Mouse (Mus musculus) left cerebral cortex, adult 8-10 months (tissue): ENCODE data around the gene Sap30bp. TPM values are rescaled to one million over a fixed set of nuclear protein-coding genes. Genes with fewer than 3 reads are reported as not detected.

ENCODE experiments used
- DNase-seq, 2 experiments: peaks; one replicate each; pipeline ENCODE4 v3.0.0; 2022; ENCODE audit warnings: low spot score in 2 of 2
- total RNA-seq, 4 experiments: library from RNA; stranded (reverse); gene quantifications; 2 replicates each; pipeline ENCODE4 v1.2.4; 2022

Gene Sap30bp
- total RNA-seq, 4 experiments from 2014 or later = 42.0 to 61.0 (median 55.7) TPM

DNA sequence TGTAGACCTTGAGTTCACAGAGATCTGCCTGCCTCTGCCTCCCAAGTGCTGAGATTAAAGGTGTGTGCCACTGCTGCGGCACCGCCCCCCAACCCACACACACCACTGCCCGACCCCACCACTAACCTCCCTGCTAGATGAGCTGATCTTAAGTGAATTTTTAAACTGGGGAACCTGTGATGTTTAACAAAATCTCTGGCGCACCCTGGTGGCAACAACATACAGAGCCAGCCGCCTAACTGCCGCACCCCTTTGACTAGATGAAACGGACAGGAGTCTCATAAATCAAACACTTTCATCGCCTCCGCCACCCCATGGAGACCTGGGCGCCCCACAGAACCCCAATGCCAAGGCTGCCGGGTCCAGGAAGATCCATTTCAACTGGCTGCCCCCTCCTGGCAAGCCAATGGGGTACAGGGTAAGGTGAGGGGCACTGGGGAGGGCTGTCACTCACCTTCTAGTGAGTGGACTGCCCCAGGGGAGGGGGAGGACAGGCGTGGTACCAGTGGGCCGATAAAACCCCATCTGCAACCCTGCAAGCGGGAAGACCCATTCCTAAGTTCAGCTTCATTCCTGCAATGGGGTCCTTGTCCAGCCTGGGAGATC is 66.6 kb downstream of the Sap30bp start:
- DNase-seq = peak in 1 of 2 experiments; percentile 55

DNA sequence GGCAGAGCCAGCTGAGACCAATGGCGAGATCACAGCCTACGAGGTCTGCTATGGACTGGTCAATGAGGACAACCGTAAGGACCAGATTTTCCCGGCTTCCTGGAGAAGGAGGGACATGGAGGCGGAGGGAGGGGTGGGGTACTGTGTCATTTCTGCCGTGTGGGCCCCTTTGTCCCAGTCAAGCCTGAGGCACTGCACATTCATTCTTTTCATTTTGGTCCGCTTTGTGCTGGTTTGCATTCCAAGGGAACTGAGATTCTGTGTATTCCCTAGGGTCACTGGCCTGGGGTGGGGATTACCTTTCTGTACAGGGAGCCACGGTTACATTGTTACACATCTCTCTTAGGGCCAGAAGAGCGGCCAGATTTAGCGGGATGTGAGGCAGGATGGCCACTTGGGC is 67.5 kb downstream of the Sap30bp start:
- no peak for DNase-seq

DNA sequence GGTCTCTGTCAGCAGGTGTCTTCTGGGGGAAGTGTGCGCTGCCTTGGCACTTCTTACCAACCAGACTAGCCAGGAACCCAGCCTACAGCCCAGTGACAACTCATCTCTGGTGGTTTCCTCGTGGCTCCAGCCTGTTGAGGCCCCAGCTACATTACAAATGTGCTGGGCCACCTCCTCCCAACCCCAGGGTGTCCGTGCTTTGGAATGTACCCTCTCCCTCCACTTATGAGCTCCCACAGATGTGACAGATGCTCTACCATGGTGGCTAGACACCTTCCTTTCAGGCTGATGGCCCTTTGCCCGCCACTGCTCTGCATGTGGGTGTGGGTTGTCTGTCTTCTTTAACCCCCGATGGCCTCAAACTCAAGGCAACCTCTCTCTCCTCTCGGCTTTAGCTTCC is 68.6 kb downstream of the Sap30bp start:
- DNase-seq = no peak

DNA sequence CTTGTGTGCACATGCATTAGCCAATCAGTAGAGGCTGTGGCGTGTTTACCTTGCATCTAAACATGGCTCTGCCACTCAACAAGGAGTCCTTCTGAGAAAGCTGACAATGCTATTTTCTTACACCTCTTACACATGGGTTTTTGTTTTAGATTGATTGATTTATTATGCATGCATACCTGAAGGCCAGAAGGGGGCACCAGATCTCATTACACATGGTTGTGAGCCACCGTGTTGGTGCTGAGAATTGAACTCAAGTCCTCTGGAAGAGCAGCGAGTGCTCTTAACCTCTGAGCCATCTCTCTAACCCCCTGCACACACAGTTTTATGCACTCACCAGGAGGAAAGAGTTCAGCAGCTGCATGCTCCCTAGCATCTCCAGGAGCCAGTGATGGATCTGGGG is 69.8 kb downstream of the Sap30bp start:
- DNase-seq = no peak

DNA sequence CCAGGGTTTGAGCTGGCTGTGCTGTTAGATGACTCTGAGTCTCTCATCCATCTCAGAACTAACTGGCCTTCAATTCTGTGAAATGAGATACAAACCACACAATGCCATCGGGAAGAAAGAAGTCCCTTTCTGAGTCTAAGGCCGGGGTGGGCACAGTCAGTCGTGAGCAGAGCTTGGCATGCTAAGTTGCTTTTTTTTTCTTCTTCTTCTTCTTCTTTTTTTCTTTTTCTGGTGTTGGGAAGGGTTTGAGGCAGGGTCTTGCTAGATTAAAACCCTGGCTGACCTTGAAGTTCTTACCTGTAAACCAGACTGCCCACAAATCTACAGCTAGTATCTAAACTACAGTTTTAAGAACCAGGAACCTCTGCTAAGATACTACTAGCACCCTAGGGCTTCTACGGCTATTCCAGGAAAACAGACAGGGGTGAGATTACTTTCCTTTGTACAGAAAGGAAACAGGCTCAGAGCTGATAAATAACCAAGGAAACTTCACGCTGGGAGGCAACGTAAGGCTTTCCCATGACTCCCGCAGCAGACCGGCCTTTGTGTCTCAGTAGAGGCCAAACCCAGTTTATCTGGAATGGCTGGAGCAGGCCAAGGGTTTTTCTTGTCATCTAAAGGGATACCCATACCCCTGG is 71.2 kb downstream of the Sap30bp start:
- no peak for DNase-seq

DNA sequence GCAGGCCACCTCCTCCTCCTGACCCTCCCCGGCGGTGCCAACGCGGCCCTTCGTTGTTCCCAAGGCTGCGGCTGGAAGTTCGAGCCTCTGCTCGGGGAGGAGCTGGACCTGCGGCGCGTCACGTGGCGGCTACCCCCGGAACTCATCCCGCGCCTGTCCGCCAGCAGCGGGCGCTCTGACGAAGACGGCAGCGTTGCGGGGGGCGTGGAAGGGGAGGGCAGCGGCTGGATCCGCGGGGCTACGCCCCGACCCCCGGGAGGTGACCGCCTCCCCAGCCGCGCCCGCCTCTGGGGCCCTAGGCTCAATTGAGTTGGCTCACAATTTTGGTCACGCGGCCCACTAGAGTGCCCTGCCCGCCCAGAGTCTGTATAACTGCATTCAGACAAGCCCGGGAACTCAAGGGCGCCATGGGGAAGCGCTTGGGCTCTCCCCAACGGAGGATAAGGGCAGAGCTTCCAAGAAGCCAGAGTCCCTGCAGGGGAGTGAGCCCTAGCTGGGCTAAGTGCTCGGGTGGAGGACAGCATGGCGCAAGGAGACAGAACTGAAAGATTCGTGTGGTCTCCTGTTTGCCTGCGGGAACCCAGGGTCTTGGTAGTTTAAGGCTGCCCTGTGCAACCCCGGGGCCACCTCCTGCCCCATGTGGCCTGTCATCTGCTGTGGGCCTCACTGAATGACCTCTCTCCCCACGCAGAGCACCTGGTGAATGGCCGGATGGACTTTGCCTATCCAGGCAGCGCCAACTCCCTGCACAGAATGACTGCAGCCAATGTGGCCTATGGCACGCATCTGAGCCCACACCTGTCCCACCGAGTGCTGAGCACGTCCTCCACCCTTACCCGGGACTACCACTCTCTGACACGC is 72.0 kb downstream of the Sap30bp start:
- DNase-seq = no peak

DNA sequence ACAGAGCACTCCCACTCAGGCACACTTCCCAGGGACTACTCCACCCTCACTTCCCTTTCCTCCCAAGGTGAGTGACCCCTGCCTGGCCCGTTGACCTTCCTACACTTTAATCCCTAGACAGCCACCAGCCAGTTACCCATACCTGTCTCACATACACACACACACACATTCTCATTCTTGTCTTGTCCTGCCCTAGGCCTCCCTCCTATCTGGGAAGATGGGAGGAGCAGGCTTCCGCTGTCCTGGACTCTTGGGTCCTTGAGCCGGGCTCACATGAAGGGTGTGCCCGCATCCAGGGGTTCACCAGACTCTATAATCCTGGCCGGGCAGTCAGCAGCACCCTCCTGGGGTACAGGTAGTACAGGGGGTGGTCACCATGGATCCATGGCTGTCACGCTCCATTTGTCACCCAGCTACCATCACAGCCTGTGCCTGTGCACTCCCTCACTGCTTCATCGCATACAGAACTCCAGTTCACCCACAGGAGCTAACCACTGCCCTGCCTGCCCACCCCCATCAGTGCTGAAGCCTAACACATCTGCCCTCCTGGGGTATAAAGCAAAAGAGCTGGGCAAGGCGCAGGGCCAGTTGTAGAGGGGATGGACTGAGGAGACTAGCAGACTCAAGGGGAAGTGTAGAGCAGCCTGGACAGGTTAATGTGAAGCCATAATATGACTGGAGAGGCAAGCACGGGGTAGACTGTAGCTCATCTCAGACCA is 72.8 kb downstream of the Sap30bp start:
- DNase-seq = no peak

DNA sequence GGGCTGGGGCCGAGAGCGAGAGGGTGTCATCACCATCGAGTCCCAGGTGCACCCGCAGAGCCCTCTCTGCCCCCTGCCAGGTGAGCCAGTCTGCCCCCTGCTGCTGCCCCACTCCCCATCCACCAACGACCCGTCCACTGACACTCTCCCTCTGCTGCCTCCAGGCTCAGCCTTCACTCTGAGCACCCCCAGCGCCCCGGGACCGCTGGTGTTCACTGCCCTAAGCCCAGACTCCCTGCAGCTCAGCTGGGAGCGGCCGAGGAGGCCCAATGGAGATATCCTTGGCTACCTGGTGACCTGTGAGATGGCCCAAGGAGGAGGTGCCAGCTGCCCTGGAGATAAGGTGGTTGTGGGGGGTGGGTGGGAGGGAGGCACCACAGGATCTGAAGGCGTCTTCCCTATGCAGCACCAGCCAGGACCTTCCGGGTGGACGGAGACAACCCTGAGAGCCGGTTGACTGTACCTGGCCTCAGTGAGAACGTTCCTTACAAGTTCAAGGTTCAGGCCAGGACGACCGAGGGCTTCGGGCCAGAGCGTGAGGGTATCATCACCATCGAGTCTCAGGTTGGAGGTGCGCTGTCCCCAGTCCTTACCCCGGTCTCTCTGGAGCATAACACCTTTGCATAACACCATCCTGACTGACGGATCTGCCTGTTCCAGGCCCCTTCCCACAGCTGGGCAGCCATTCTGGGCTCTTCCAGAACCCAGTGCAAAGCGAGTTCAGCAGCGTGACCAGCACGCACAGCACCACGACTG is 74.2 kb downstream of the Sap30bp start:
- no peak for DNase-seq

DNA sequence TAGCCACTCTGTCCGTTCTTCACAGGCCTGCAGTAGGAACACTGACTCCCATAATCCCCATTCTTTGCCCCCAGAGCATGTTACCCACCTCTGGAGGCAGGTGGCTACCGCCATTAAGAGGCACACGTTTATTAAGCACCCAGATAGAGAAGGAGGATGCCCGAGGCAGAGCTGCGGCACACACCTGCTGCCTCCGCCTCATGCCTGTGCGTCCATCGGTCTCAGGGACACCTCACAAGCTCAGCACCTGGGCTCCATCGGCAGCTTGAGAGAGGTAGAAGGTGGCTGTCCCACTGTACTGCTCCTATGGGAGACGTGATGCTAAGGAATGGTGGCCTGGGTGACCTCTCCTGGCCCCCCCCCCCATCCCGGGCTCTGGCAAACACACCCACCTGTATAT is 75.3 kb downstream of the Sap30bp start:
- DNase-seq = no peak

DNA sequence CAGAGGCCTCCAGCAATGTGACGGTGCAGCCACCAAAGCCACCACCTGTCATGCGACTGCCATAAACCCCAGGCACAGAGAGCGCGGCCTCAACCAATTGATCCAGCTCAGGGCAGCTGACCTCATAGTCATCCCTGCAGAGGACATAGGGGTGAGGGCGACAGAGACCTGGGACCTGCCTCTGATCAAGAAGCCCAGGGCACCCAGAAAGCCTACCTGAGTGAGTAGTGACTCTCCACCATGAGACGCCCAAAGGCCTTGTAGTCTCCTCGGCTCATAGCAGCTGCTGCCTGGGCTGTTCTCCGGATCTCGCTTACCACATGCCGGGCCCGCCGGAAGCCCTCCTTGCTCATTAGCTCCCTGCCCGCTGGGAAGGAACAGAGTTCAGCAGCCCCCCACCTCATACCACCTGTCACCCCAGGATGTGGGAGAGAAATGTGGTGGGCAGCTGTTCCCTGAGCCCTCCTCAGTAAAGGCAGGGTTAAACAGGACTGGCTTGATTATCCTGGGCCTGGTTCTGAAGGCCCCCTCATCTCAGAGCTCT is 75.8 kb downstream of the Sap30bp start:
- no peak for DNase-seq

DNA sequence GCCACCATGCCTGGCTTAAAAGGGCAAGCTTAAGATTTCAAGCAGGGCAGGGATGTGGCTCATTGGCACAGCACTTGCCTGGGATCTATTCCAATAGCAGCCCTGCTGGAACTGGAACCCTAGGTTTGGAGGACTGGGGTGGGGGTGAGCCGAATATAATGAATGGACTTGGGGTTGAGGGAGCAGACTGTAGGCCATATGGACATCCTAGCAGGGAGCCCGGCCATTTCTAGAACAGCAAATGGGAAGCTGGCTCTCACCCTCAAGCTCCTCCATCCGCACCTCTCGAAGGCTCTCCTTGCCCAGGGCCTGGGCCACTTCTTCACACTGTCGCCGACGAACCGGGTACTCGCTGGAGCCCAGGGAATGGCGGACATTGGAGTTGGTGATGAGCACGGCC is 76.6 kb downstream of the Sap30bp start:
- DNase-seq = no peak

DNA sequence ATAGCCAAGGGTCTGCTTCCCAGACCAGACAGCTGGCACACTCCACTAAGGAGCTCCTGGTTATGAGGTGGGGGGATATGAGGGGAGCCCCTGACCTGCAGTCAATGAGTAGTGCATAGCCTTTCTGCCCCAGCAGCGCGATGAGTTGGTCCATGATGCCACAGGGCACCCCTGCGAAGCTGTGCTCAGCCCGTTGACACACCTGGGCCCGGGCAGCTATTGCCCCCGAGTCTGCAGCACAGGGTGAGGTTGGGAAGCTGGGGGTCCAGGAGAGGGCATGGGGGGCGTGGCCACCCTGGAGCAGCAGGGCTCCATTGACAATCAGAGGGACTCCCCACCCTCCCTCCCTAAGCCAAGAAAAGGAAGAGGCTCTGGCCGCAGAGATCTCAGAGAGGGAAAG is 77.1 kb downstream of the Sap30bp start:
- DNase-seq = no peak

DNA sequence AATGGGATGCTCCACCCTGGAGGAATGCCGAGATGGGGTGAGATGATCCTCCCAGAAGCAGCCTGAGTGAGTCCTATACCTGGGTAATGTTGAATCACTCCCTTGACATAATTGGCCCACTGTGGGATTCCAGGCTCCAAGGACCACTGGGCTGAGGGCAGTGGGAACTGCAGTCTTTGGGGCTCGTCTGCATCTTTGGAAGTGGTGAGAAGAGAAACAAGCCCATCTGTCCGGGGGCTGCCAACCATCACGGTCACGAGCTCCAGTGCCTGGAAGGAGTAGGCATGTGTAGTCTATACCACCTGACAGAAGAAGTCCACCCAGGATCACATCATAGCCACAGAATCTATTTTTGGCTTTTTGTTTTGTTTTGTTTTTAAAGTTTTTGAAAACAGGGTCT is 77.9 kb downstream of the Sap30bp start:
- no peak for DNase-seq

DNA sequence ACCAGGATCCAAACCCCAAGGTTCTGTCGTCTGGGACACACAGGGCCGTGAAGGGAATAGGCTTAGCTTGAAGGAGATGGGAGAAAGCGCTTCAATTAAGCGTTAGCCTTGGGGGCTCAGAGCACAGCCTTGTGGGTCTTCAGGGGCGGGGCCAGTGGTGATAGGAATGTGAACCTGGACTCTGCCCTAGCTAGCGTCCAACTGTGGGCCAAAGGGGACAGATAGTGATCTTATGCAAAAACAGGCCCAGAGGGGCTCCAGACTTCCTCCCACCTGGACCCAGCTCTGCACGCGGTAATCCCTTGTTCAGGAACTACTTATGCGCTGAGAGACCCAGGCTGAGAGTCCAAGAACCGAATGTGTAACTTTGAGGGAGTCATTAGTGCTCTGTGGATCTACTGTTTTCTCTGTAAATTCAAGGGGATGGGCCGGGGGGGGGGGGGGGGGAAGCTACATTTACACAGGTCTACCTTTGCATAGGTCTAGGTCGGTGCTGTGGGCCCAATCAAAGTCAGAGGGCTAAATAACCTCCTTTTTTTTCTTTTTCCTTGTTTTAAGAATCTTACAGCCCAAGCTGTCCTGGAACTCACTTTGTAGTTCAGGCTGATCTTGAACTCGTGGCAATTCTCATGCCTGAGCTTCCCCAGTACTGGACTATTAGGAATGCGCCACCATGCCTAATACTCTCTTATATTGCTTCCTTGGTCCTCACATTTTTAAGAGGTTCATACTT is 78.6 kb downstream of the Sap30bp start:
- no peak for DNase-seq

DNA sequence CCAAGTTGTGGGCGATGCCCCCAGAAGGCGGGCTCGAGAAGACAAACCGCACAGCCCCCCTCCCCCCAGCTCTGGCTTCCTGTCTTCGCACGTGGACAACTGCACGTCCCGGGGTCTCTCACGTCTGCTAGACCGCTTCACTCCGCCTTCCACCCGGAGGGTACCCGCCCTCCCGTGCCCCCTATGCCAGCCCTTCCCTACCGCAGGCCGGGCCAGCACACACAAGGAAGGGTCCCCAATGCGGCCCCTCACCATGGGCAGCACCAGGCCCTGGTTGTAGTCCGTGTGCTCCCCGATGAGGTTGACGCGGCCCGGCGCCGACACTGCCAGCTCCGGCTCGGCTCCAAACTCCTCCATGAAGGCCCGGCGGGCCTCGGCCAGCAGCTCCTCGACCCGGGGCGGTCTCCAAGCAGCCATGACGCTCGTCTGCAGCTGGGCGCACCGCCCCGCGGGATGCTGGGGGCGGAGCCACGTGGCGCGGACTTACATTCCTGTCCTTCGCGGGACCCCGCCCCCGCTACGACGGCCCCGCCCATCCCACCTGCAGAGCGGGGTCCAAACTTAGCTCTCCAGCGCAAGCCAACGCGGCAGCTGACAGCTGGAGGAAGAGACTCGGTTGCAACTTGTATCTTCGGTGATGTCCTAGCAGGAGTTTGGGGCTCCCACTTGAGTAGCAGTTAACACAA is 79.3 kb downstream of the Sap30bp start, which contains the start of gene Galk1:
TSS of gene Galk1 (minus strand) at position 458 of the 686 bp plus-strand sequence.
- peak; percentile 64 to 92 for DNase-seq

DNA sequence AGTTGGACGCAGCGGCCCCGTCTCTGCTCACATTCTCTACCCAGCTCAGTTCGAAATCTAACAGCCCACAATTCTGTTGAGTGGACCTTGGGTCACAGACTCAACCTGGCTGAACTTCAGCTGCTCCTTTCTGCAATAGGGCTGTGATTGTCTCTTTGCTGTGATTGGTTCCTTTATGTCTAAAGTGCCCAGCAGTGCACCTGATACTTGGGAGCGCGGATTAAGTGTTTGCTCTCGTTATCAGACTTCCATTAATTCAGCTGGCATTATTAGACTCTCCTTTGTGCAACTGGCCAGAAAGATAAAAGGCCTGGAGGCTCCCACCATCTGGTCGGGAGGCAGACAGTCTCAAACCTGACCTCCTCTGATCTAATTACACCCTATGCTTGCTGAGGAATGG is 81.7 kb downstream of the Sap30bp start:
- no peak for DNase-seq
